Mouse (Mus musculus) kidney, embryonic 15.5 days (tissue): ENCODE data around the gene Kcnk4. TPM values are rescaled to one million over a fixed set of nuclear protein-coding genes. Genes with fewer than 3 reads are reported as not detected.

Source experiments
- ATAC-seq: fragments of 200-750 bp; cut with Nextera tagmentation; replicated peaks from 2 replicates; pipeline ENCODE4 v1.8.0; 2017; ENCODE audit warnings: moderate TSS enrichment; ENCODE audit not compliant: low FRiP score
- H3K27ac ChIP-seq: fragments of 300-500 bp; sonication (generic); 2 replicates; pipeline ENCODE4 v1.5.1; 2015; ENCODE audit warnings: mild to moderate bottlenecking, inconsistent platforms
- H3K27me3 ChIP-seq: fragments of 300-500 bp; sonication (generic); 2 replicates; pipeline ENCODE4 v1.6.1; 2015; ENCODE audit warnings: inconsistent platforms
- H3K36me3 ChIP-seq: fragments of 300-500 bp; sonication (generic); 2 replicates; pipeline ENCODE4 v1.6.1; 2015; ENCODE audit warnings: inconsistent platforms
- H3K4me1 ChIP-seq: fragments of 300-500 bp; sonication (generic); 2 replicates; pipeline ENCODE4 v1.6.1; 2015; ENCODE audit warnings: inconsistent platforms
- H3K4me2 ChIP-seq: fragments of 300-500 bp; sonication (generic); 2 replicates; pipeline ENCODE4 v1.6.1; 2015; ENCODE audit warnings: moderate library complexity, mild to moderate bottlenecking, inconsistent platforms
- H3K4me3 ChIP-seq: fragments of 300-500 bp; sonication (generic); replicated peaks from 2 replicates; pipeline ENCODE4 v1.5.1; 2015; ENCODE audit warnings: mild to moderate bottlenecking, inconsistent platforms
- H3K9ac ChIP-seq: fragments of 300-500 bp; sonication (generic); 2 replicates; pipeline ENCODE4 v1.6.1; 2015; ENCODE audit warnings: mild to moderate bottlenecking, inconsistent platforms
- H3K9me3 ChIP-seq: fragments of 300-500 bp; sonication (generic); replicated peaks from 2 replicates; pipeline ENCODE4 v1.6.1; 2016; ENCODE audit warnings: inconsistent platforms
- WGBS: fragments of 180-500 bp; shearing (Covaris S2); methylation state at CpG from one replicate; pipeline ENCODE4 v1.1.7; 2015; ENCODE audit warnings: mixed read lengths; 5-methylcytosine and 5-hydroxymethylcytosine counted together
- polyA plus RNA-seq: library from polyadenylated mRNA; unstranded; fragments of >200 nt; fragmentation: Nextera tagmentation; extraction: Ambion mirVana; gene quantifications from 2 replicates; pipeline ENCODE4 v1.2.1, GENCODE M21; 2015

Gene Kcnk4
- polyA plus RNA-seq, 1 experiment from 2014 or later: 0.45 TPM

DNA sequence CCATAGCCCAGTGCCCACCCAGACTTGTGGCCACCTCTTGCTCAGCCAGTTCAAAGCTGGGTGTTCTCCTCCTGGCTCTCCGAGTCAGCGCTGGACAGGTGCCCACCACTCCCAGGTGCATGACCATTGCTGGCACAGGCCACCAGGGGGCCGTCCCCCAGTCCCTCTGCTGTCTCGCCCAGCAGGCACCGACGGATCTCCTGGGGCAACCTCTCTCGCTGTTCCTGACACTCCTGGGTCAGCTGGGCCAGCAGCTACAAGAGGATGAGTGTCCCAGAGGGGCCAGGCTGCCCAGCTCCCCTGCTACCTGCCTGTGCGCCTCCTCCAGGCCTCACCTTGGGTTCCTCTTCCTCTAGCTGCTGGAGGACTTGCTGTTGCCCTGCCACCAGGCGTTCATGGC is 19.7 kb upstream of the Kcnk4 start:
- Histone ChIP-seq H3K9ac (no peak overlapping the region), H3K4me1 (peaks cover 29% of the 10 kb centered on the region), H3K9me3 (no peaks in the 10 kb centered on the region), H3K27me3 (no peaks in the 10 kb centered on the region), H3K27ac (no peak overlapping the region), H3K4me3 (no peak overlapping the region), H3K4me2 (no peak overlapping the region), H3K36me3 (peaks cover 54% of the 10 kb centered on the region)
- ATAC-seq: no peak
- 50% methylated on average over 9 of the region's 9 CpGs for WGBS

- Histone ChIP-seq H3K4me1 (peaks cover 29% of the 10 kb centered on the region), H3K9ac (peak overlapping the region; percentile 68), H3K9me3 (no peaks in the 10 kb centered on the region), H3K4me2 (peak overlapping the region; percentile 92), H3K27ac (peak overlapping the region; percentile 96), H3K4me3 (peak overlapping the region; percentile 54), H3K36me3 (peaks cover 41% of the 10 kb centered on the region), H3K27me3 (no peaks in the 10 kb centered on the region)
- ATAC-seq: 0 out of 2 replicates have a peak, but pooled peaks have one; percentile 10
- 8% methylated on average over 3 of the region's 3 CpGs for WGBS
These were observed 18.4 kb upstream of the Kcnk4 start for GRCm38 (mm10) chr19:6952712-6953037.

DNA sequence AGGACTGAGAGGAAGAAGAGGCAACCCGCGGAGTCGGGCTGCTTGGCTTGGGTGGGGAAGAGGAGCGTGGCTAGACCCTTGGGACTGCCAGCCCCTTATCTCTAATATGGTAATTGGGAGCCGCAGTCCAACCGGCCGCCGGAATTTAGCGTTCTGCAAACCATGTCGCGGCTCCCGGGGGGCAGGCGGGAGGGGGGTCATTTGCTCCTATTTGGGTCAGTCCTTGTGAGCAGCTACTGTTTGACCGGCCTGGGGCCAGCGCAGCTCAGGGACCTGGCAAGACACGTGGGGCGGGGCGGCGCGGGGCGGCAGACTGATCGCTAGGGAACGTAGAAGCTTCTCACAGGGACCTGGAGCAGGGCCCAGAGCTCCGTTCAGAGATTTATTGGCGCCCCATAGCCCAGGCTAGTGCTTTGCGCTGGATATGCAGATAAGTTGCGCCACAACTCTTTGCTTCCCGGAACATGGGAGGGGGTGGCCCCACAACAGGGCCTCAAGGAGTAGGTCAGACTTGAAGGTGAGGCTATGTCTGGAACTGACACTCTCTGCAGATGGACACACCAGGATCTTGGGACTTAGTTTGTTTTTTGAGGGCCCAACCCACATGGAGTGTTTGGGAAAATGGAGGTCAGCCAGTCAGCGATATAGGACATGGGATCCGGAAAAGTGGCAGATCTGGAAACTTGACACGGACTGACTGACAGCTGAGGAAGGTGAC is 17.8 kb upstream of the Kcnk4 start:
- 1% methylated on average over 31 of the region's 31 CpGs for WGBS

DNA sequence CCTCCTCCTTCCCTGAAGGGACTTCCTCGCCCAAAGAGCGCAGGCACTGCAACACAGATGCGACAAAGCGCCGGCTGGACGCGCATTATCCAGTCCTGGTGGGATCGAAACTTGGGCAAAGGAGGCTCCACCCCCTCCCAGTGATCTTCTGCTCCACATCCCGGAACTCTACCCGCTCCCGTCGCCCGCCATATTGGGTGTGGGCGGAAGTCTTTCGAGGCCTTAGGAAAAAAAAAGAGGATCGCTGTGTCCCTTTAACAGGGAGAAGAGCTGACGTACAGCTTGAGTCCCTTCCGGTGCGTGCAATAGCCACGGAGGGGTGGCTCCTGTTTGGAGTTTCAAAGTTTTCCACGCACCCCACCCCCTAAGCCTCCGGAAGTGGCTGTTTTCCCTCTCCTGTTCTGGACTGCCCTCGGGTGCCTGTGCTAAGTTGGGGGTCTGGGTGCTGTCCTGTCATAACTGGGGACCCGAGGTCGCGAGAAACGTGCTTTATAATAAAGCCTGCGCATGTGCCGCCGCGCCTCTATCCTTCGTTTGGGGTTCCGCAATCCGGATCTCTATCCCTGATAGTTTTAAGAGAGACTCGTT is 17.2 kb upstream of the Kcnk4 start:
- H3K4me2 ChIP-seq: peak overlapping the region; percentile 92
- H3K27me3 ChIP-seq: no peaks in the 10 kb centered on the region
- under 1% methylated on average over 35 of the region's 35 CpGs for WGBS
- H3K27ac ChIP-seq: peak overlapping the region; percentile 96
- H3K4me3 ChIP-seq: peak overlapping the region; percentile 54
- H3K4me1 ChIP-seq: peaks cover 29% of the 10 kb centered on the region
- peak overlapping the region; percentile 68 for H3K9ac ChIP-seq
- H3K9me3 ChIP-seq: no peaks in the 10 kb centered on the region
- peak; percentile 81 for ATAC-seq
- peaks cover 35% of the 10 kb centered on the region for H3K36me3 ChIP-seq

More for the DNA sequence above, 17.8 kb upstream of the Kcnk4 start:
- peak; percentile 40 for ATAC-seq
- Histone ChIP-seq H3K9me3 (no peaks in the 10 kb centered on the region), H3K36me3 (peaks cover 37% of the 10 kb centered on the region), H3K27ac (peak overlapping the region; percentile 96), H3K9ac (peak overlapping the region; percentile 68), H3K4me1 (peaks cover 29% of the 10 kb centered on the region), H3K27me3 (no peaks in the 10 kb centered on the region), H3K4me3 (peak overlapping the region; percentile 54), H3K4me2 (peak overlapping the region; percentile 92)

DNA sequence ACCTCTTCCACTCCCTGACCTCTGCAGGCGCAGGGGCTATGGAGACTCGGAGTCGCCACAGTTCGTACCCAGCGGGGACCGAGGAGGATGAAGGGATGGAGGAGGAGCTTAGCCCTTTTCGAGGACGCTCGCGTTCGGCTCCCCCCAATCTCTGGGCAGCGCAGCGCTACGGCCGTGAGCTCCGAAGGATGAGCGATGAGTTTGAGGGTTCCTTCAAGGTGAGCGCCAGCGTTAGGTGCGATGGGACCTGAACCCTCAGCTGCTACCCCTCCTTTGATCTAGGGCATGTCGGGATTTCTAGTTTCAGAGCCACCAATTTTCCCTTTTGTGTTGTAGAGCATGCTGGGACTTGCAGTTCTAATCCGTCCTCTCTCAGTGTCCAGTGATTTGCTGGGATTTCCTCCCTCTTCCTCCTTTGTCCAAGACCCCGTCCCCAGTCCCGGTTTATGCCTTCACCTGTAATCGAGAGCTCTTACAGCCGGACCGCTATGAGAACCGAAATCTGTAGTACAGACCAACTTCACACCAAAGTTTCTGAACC is 16.4 kb upstream of the Kcnk4 start:
- Histone ChIP-seq H3K9me3 (no peaks in the 10 kb centered on the region), H3K4me3 (peak overlapping the region; percentile 54), H3K4me1 (peaks cover 29% of the 10 kb centered on the region), H3K36me3 (peaks cover 32% of the 10 kb centered on the region), H3K27me3 (no peaks in the 10 kb centered on the region), H3K4me2 (peak overlapping the region; percentile 92), H3K9ac (peak overlapping the region; percentile 68), H3K27ac (peak overlapping the region; percentile 96)
- peak; percentile 38 for ATAC-seq
- under 1% methylated on average over 28 of the region's 28 CpGs for WGBS

DNA sequence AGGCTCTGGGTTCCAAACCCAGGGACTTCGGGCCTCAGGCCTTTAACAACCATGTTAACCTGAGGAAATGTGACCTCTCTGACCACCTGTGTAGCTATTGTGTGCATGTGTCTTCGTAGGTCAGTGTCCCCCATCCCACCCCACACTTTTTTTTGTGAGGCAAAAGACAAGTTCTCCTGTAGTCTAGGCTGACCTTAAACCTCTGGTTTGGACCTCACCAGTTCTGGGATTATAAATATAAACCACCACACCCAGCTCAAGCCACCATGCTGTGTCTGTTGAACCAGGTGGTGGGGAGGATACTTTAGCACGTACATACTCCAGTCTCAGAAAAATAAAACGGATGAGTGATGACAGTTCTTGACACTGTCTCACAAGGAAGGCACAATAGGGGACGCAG is 15.6 kb upstream of the Kcnk4 start:
- Histone ChIP-seq H3K4me3 (peak overlapping the region; percentile 54), H3K27ac (peak overlapping the region; percentile 96), H3K9ac (peak overlapping the region; percentile 68; the same call in 1 of the 2 replicates)

GRCm38 (mm10) chr19:6949532-6949931 is 15.2 kb upstream of the Kcnk4 start:
- Histone ChIP-seq H3K27ac (0 out of 2 replicates have a peak overlapping the region, but pooled peaks have one; percentile 16), H3K36me3 (peaks cover 26% of the 10 kb centered on the region), H3K27me3 (no peaks in the 10 kb centered on the region), H3K9me3 (no peaks in the 10 kb centered on the region), H3K4me1 (peaks cover 29% of the 10 kb centered on the region), H3K9ac (no peak overlapping the region), H3K4me2 (peak overlapping the region; percentile 92; the same call in 1 of the 2 replicates), H3K4me3 (0 out of 2 replicates have a peak overlapping the region, but pooled peaks have one; percentile 54)
- no peak for ATAC-seq
- 85% methylated on average over 5 of the region's 5 CpGs for WGBS

More for the DNA sequence above, 15.6 kb upstream of the Kcnk4 start:
- 54% methylated on average over 5 of the region's 5 CpGs for whole genome bisulfite sequencing
- Histone ChIP-seq H3K9me3 (no peaks in the 10 kb centered on the region), H3K36me3 (peaks cover 26% of the 10 kb centered on the region), H3K4me2 (peak overlapping the region; percentile 92), H3K4me1 (peaks cover 29% of the 10 kb centered on the region), H3K27me3 (no peaks in the 10 kb centered on the region)
- ATAC-seq: no peak

- 80% methylated on average over 4 of the region's 4 CpGs for WGBS
- no peaks in the 10 kb centered on the region for H3K27me3 ChIP-seq
- peaks cover 17% of the 10 kb centered on the region; the same call in 1 of the 2 replicates for H3K36me3 ChIP-seq
- no peak overlapping the region for H3K4me3 ChIP-seq
- no peaks in the 10 kb centered on the region for H3K9me3 ChIP-seq
- no peak overlapping the region for H3K27ac ChIP-seq
- H3K9ac ChIP-seq: no peak overlapping the region
- ATAC-seq: no peak
- H3K4me1 ChIP-seq: peaks cover 32% of the 10 kb centered on the region
- H3K4me2 ChIP-seq: no peak overlapping the region
These were observed 13.9 kb upstream of the Kcnk4 start for GRCm38 (mm10) chr19:6948186-6948585.

- Histone ChIP-seq H3K4me3 (no peak overlapping the region), H3K9me3 (no peaks in the 10 kb centered on the region), H3K27me3 (no peaks in the 10 kb centered on the region), H3K4me2 (no peak overlapping the region), H3K4me1 (peaks cover 32% of the 10 kb centered on the region), H3K9ac (no peak overlapping the region), H3K27ac (no peak overlapping the region), H3K36me3 (peaks cover 17% of the 10 kb centered on the region; the same call in 1 of the 2 replicates)
- ATAC-seq: no peak
- WGBS: 56% methylated on average over 4 of the region's 4 CpGs
These were observed 13.4 kb upstream of the Kcnk4 start for GRCm38 (mm10) chr19:6947742-6948141.

DNA sequence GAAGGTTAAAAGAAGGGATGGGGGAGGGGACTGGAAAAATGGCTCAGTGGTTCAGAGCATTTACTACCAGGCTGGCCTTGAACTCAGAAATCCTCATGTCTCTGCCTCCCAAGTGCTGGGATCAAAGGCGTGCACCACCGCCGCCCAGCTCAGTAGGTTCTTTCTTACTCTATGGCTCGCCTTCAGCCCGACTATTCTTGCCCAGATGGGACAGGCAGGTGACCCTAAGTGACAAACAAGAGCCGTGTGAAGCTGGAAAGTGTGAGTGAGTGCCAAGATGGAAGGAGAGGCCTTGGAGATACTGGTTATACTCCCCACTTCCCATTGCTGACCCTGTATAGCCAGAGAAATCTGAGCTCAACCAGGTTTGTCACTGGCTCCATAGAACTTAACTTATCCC is 9.4 kb upstream of the Kcnk4 start:
- Histone ChIP-seq H3K36me3 (peaks cover 17% of the 10 kb centered on the region; the same call in 1 of the 2 replicates), H3K4me3 (no peak overlapping the region), H3K9me3 (no peaks in the 10 kb centered on the region), H3K9ac (no peak overlapping the region), H3K4me1 (peaks cover 25% of the 10 kb centered on the region), H3K27me3 (no peaks in the 10 kb centered on the region), H3K4me2 (no peak overlapping the region), H3K27ac (no peak overlapping the region)
- 93% methylated on average over 6 of the region's 6 CpGs for WGBS
- ATAC-seq: no peak

GRCm38 (mm10) chr19:6942764-6943163 is 8.4 kb upstream of the Kcnk4 start:
- Histone ChIP-seq H3K9ac (peak overlapping the region; percentile 93), H3K27ac (peak overlapping the region; percentile 99), H3K4me2 (peak overlapping the region; percentile 94), H3K4me1 (peaks cover 31% of the 10 kb centered on the region), H3K4me3 (peak overlapping the region; percentile 88), H3K9me3 (no peaks in the 10 kb centered on the region), H3K27me3 (no peaks in the 10 kb centered on the region), H3K36me3 (peaks cover 17% of the 10 kb centered on the region; the same call in 1 of the 2 replicates)
- WGBS: 27% methylated on average over 5 of the region's 5 CpGs
- no peak for ATAC-seq

DNA sequence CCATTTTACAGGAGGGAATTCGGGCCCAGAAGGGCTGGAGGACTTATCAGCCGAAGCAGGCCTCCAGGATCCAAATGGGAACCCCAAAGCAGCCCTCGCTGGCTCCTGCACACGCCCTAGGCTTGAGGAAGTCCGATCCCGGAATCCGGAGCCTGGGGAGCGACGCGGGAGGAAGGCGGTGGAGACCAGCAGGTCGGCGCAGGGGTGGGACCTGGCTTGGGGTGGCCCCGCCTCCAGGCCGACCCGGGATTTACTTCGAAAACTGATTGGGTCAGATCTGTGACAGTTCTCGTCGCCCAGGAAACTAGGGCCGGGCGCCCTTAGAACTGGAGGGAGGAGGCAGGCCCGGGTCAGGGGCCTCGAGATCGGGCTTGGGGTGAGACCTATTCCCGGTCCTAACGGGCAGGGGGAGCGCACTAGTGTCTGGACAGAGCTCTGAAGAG is 8.0 kb upstream of the Kcnk4 start, which contains the start of gene Gpr137:
Gene Gpr137 (minus strand): TSS at position 232 of the 443 bp plus-strand sequence.
- H3K9me3 ChIP-seq: no peaks in the 10 kb centered on the region
- H3K36me3 ChIP-seq: peaks cover 16% of the 10 kb centered on the region; the same call in 1 of the 2 replicates
- H3K27ac ChIP-seq: peak within 1 kb of the TSS; percentile 99
- peaks cover 33% of the 10 kb centered on the region for H3K4me1 ChIP-seq
- peak within 1 kb of the TSS; percentile 88 for H3K4me3 ChIP-seq
- H3K4me2 ChIP-seq: peak within 1 kb of the TSS; percentile 94
- under 1% methylated on average over 27 of the region's 27 CpGs for WGBS
- peak; percentile 93 for ATAC-seq
- no peaks in the 10 kb centered on the region for H3K27me3 ChIP-seq
- H3K9ac ChIP-seq: peak within 1 kb of the TSS; percentile 93
